Mouse (Mus musculus) common myeloid progenitor, adult 5-6 weeks (primary cell): ENCODE data around the gene Maneal. TPM values are rescaled to one million over a fixed set of nuclear protein-coding genes. Genes with fewer than 3 reads are reported as not detected.

Experiments
- total RNA-seq: library from RNA; stranded (forward); fragments of 200-1000, 187-1606 nt; gene quantifications from 2 replicates; pipeline ENCODE4 v1.2.3, GENCODE M21; 2017

Maneal gene
- total RNA-seq, 1 experiment from 2014 or later, result 0.55 TPM

Other genes with a start within 250 kb of the Maneal start
- gene Pou3f1, start 205.4 kb downstream of the Maneal start, total RNA-seq, result not detected in 2 replicates
- gene Utp11, start 168.6 kb downstream of the Maneal start, total RNA-seq, result 86.8 and 98.8 TPM in 2 replicates
- 4.1 and 5.3 TPM in 2 replicates for gene Fhl3, start 161.5 kb downstream of the Maneal start, total RNA-seq
- gene Sf3a3, start 147.4 kb downstream of the Maneal start, total RNA-seq, result 162 and 189 TPM in 2 replicates
- 32.2 and 50.2 TPM in 2 replicates for gene Inpp5b, start 120.3 kb downstream of the Maneal start, total RNA-seq
- gene Mtf1, start 60.1 kb downstream of the Maneal start, total RNA-seq, result 26.1 and 35.9 TPM in 2 replicates
- 33.4 and 55.0 TPM in 2 replicates for gene Yrdc, start 11.5 kb downstream of the Maneal start, total RNA-seq
- gene 1110065P20Rik, start 11.0 kb downstream of the Maneal start, total RNA-seq, result 2.9 and 7.0 TPM in 2 replicates
- not detected in 2 replicates for gene Epha10, start 18.7 kb upstream of the Maneal start, total RNA-seq
- 12.0 and 14.3 TPM in 2 replicates for gene 9930104L06Rik, start 74.9 kb upstream of the Maneal start, total RNA-seq
- 108 and 117 TPM in 2 replicates for gene Cdca8, start 77.1 kb upstream of the Maneal start, total RNA-seq
- gene Rspo1, start 124.3 kb upstream of the Maneal start, total RNA-seq, result 2.4 TPM in 1 of 2 replicates, not detected in the other
- gene Gnl2, start 154.4 kb upstream of the Maneal start, total RNA-seq, result 182 and 228 TPM in 2 replicates
- not detected in 2 replicates for gene Dnali1, start 203.5 kb upstream of the Maneal start, total RNA-seq
- 22.0 and 27.8 TPM in 2 replicates for gene Snip1, start 204.5 kb upstream of the Maneal start, total RNA-seq
- gene Meaf6, start 223.0 kb upstream of the Maneal start, total RNA-seq, result 43.8 and 44.0 TPM in 2 replicates